Mouse (Mus musculus): ENCODE results near the gene Grin1.

Grin1 gene

GRCm38 (mm10) chr2:25332286-25333160, 13.5 kb upstream of the Grin1 start, which contains the start of gene Man1b1:
Gene Man1b1 (plus strand): TSS chr2:25332338.
- TF ChIP-seq GATA4 (IDR thresholded peaks at IDR 0.05; ENCODE audit: insufficient replicate concordance, low read length), result peak; percentile 99

DNA sequence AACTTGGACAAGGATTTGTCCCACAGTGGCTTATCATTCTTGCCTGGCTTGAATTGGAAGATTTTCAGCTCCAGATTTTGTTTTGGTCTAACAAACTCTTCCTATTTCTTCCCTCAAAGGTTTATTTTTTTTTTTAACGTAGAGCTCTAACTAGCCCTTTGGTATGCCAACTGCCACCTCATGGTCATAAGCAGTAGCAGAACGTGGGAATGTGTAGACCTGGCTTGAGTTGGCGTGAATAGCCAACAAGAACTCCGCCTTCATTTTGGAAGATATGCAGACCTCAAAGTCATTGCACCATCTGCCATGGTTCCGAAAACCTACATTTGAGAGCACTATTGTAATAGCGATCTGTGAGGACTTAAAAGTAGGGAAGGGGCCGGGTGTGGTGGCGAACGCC, 12.5 kb upstream of the Grin1 start:
- TF ChIP-seq GATA4 (IDR thresholded peaks at IDR 0.05; ENCODE audit: insufficient replicate concordance, low read length), result no peak

- TF ChIP-seq GATA4 (IDR thresholded peaks at IDR 0.05; ENCODE audit: insufficient replicate concordance, low read length), result no peak
Measured at GRCm38 (mm10) chr2:25328440-25328839, 9.5 kb upstream of the Grin1 start.

- no peak for TF ChIP-seq GATA4 (IDR thresholded peaks at IDR 0.05; ENCODE audit: insufficient replicate concordance, low read length)
Measured at GRCm38 (mm10) chr2:25326036-25326435, 7.0 kb upstream of the Grin1 start.

- no peak for TF ChIP-seq GATA4 (IDR thresholded peaks at IDR 0.05; ENCODE audit: insufficient replicate concordance, low read length)
Measured at GRCm38 (mm10) chr2:25320084-25320483, 1.1 kb upstream of the Grin1 start.

GRCm38 (mm10) chr2:25318119-25318966, 644 bp downstream of the Grin1 start:
- TF ChIP-seq GATA4 (IDR thresholded peaks at IDR 0.05; ENCODE audit: insufficient replicate concordance, low read length), result no peak

- TF ChIP-seq GATA4 (IDR thresholded peaks at IDR 0.05; ENCODE audit: insufficient replicate concordance, low read length), result no peak
Measured at GRCm38 (mm10) chr2:25311491-25311891, 7.5 kb downstream of the Grin1 start.

DNA sequence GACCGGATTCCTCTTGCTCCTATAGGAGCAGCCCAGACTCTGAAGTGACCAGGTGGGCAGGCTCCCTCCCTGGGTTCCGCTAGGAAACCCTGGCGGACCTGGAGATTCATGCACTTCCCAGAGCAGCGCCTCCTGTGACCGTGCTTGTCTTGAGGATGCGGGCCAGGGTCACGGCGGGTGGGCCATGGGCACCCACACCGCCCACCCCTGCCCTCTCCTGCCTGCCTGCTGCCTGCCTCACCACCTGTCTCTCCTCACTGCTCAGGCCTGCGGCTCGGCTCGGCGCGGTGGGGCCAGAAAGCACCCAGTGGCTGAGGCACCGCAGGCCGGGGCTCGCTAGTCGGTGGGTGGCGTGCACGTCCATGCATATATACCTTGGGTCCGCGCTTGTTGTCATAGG, 8.0 kb downstream of the Grin1 start:
- no peak for TF ChIP-seq GATA4 (IDR thresholded peaks at IDR 0.05; ENCODE audit: insufficient replicate concordance, low read length)

DNA sequence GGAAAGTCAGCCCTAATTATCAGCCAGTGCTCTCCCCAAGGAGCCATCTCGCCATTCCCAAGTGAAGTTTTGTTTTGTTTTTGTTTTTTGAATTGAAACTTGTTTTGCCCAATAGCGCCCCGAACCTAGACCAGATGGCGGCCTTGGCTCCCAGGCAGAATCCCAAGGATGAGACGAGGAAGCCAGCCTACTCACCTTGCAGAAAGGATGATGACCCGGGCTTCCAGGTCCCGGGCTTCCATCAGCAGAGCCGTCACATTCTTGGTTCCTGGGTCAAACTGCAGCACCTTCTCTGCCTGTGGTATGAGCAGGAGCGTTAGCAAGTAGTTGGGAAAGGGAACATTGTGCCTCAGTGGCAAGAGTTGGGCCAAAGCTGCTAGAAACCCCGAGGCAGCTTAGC, 8.8 kb downstream of the Grin1 start:
- TF ChIP-seq GATA4 (IDR thresholded peaks at IDR 0.05; ENCODE audit: insufficient replicate concordance, low read length), result no peak

GRCm38 (mm10) chr2:25305587-25306359, 13.2 kb downstream of the Grin1 start:
- TF ChIP-seq GATA4 (IDR thresholded peaks at IDR 0.05; ENCODE audit: insufficient replicate concordance, low read length), result no peak

DNA sequence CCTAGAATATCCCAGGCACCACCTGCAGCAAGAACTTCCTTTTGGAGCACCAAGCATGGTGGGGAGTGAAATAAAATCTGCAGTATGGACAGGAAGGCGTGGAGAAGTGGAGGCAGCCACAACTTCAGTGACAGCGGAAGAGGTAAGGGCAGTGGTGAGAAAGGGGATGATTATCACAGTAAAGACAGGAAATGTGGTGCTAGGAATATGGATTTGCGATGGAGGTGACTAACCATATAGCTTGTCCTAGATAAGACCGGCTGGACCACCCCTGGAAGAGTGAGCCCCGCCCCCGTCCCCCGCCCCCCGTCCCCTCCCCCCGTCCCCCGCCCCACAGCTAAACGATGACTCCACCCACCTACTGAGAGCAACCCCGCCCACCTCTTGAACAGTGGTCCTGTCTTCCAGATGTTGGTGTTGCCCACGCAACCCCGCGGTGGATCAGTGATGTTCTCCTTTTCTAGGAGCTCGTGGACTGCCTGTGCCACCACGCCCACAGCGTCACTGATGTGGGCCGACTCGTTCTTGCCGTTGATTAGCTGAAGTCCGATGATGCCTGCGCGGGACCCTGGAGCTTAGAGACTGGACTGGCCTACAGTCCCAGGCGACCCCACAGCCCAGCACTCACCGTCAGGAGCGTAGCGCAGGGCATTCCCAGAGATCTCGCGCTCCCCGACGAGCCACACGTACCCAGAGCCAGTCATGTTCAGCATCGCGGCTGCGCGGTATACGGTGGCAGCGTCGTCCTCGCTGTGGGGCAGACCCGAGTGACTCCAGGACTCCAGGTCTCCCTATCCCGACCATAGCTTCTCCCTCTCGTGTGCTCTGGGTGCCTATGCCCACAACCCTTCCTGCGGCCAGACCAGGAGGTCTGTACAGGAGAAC, 14.1 kb downstream of the Grin1 start:
- TF ChIP-seq GATA4 (IDR thresholded peaks at IDR 0.05; ENCODE audit: insufficient replicate concordance, low read length), result no peak

GRCm38 (mm10) chr2:25303931-25304656, 14.9 kb downstream of the Grin1 start:
- TF ChIP-seq GATA4 (IDR thresholded peaks at IDR 0.05; ENCODE audit: insufficient replicate concordance, low read length), result no peak

GRCm38 (mm10) chr2:25303452-25303851, 15.5 kb downstream of the Grin1 start:
- TF ChIP-seq GATA4 (IDR thresholded peaks at IDR 0.05; ENCODE audit: insufficient replicate concordance, low read length), result no peak

DNA sequence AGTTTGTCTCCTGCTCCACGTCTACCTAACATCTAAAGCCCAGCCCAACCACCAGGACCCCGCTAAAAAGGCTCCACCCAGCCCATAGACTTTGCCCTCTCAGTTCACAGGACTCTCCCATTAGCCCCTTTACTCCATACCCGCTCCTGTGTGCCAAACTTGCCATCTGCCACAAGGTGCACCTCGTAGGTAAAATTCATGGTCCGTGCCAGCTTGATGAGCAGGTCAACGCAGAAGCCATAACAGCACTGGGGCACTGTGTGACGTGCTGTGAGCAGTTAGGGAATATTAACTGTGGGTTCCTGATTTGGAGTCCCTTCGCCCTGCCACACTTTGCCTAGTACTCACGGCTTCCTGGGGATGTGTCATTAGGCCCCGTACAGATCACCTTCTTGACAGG, 20.9 kb downstream of the Grin1 start:
- TF ChIP-seq GATA4 (IDR thresholded peaks at IDR 0.05; ENCODE audit: insufficient replicate concordance, low read length), result no peak

All from liver, adult (tissue).